Mouse (Mus musculus) erythroblast, adult 5-6 weeks (primary cell): ENCODE data around the gene Dusp15. TPM values are rescaled to one million over a fixed set of nuclear protein-coding genes. Genes with fewer than 3 reads are reported as not detected.

Experiments
- ATAC-seq: replicated peaks from 2 replicates; pipeline ENCODE4 v1.8.0; 2016; ENCODE audit warnings: moderate number of reproducible peaks, mild to moderate bottlenecking, moderate TSS enrichment, inconsistent platforms; ENCODE audit not compliant: poor library complexity, low FRiP score, severe bottlenecking
- total RNA-seq, 2 experiments: library from RNA; stranded (forward) in 1 of 2; stranded (reverse) in 1 of 2; fragments of 150-400 nt in 1 of 2; fragments of 200-764, 138-1000 nt in 1 of 2; gene quantifications; 2 replicates each; pipeline versions ENCODE4 v1.2.3 to v1.2.4; 2015 to 2017; ENCODE audit warnings: low replicate concordance in 2 of 2

Dusp15 gene
- total RNA-seq, 2 experiments from 2014 or later, result 0.17 TPM; not detected in 1

DNA sequence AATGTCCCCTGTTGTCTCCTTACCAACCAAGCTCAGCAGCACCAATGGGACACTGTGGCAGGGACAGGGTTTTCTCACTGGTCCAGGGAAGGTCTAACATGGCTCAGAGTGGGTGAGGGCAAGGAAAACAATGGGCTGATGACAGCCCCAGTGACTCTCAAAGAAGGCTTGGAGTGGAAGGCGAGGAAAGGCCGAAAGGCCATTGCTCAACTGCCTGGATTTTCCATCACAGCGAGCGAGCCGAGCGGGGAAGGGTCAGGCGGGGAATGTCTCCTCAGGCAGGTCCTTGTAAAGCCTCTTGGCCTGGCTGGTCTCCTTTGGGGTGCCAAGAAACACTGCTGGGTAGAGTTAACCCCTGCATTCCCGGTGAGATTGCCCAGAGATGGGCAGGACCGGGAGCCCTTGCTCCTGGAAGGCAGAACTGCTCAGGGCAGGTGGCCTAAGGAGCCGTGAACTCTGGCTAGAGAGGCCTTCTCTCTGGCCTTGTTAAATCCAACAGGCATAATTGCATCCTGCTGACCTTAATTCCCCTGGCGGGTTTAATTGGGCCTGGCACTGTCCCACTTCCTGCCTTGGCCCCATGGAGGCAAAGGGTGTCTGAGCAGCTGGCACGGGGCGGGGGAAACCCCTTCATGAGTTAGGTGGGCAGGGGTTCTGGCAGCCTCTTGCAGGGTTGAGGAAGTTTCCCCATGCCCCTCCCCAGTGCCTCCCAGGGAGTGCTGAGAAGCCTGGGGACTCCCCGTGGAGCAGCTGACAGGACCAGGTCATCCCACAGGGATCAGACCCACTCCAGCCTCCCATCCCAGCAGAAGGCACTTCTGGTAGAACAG is 44.2 kb downstream of the Dusp15 start:
- ATAC-seq, result no peak

DNA sequence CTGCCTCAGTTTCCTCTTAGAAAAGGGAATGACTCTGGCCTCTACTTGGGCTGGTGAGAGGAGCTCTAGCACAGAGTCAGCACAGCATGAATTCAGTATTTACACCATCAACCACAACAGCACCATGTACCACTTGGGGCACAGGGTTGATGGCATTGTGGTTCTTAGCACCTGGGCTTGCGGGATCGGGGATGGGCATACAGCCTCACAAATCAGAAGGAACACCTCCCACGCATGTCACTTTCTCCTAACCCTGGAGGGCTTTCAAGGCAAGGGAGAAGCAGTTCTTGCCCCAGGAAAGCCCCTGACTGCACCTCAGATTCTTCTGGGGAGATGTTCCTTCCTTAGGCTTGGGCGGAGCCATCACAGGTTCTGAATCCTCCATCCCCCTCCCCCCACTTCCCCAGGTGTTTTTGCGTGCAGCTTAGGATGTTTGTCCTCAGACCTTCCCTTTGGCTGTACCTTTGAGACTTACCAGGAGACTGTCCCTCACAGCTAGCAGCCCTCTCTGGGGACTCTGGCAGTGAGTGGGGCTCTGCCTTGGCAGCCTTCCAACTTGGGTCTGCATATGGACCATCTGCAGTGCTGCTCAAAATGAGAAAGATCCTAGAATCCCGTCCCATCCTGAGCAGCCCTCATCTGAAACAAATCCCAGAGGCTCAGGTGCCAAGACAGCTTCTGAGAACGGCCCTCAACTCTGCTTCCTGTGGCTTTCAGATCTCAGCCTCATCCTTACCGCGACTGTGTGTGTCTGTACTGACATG is 45.0 kb downstream of the Dusp15 start:
- ATAC-seq, result no peak

DNA sequence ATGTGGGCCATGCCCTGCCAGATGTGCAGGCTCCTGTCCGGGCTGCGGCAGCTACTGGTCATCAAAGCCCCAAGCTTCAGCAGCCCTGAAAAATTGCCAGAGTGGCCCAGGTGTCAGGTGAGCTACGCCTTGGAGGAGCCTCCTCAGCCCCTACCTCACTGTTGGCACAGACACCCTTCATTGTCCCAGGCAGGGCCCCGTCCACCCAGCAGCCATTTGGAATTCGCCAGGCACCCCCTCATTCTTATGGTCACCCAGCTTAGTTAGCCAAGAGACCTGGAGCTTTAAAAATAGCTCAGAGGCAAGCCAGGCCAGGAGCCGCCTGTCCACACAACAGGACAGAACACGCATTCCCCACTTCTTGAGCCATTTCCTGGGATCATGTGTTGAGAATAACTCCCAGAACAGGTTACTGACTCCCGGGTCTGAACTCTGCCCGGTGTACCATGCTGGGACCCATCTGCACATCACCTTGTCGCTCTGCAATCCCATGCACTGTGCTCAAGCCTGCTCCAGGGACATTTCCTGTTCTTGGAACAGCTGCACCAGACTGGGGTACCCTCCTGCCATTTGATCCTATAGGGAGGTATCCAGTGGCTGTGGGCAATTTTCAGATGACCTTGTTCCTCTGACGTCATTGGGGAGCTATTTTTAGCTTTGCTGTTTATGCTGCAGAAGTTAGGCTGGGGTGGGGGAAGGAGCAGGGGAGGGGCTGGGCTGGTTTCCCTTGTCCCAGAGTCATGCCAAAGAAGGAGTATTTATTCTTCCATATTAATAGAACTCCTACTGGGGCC is 46.3 kb downstream of the Dusp15 start:
- ATAC-seq, result no peak

DNA sequence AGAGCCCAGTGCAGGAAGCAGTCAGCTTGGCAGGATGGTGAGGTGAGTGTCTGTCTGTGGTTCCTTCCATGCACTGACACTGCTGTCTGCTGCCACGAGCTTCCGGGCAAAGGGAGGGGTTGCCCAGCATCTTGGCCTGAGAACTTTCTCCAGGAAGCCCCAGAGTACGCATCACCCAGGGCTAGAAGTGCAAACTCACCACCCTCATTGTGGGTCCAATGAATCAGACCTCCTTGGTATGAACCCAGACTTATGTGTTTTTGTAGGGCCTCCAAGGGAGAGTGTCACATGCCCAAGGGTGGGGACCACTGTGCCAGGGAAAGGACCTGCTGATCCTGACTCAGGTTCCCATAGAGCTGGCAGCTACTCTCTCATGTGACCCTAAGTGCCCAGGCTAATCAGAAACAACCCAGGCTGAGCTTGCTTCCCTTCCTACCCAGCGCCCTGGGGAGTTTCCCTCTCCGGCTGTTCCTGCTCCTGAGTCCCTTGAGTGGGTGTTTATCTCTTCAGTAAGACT is 47.3 kb downstream of the Dusp15 start:
- no peak for ATAC-seq

DNA sequence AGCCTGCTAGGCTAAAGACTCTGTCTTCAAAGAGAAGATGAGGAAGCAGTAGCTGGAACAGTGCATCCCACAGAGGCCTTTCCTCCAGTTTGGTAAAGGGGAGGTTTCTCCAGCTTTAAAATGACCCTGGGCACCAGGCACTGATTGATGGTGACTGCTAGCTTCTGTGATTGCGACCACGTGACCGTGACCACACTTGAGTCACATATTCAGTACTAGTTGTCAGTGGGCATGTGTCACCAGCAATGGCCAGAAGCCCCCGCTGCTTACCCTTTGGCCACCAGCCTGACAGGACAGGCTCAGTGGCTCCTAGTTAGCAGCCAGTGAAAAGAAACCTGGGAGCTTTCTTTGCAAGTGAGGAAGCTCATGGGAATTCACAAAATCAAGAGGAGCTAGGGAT is 47.9 kb downstream of the Dusp15 start:
- ATAC-seq, result no peak

DNA sequence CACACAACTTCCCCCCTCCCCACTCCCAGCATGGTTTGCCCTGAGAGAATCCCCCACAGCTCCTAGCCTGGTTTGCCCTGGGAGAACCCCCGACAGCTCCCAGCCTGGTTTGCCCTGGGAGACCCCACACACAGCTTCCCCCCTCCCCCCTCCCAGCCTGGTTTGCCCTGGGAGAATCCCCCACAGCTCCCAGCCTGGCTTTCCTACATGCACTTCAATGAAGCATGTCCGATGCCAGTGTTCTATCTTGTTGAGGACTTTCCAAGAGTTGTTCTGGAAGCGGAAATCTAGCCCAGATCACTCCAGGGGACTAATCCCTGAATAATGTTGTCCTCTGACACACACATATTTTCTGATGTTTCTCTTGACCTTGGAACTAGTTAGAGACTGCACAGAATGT is 48.8 kb downstream of the Dusp15 start:
- no peak for ATAC-seq

DNA sequence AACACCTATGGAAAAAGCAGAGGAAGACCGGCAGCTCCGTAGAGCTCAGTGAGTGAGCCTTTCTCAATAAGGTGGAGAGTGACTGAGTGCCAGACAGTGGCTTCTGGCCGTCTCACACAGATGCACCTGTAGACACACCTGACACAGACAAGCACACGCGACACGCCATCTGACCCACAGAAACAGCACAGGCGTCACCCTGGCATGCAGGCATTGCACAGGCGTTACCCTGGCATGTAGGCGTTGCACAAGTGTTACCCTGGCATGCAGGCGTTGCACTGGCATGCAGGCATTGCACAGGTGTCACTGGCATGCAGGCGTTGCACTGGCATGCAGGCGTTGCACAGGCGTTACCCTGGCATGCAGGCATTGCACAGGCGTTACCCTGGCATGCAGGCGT is 50.2 kb downstream of the Dusp15 start:
- 0 out of 2 replicates have a peak, but pooled peaks have one; percentile 38 for ATAC-seq

DNA sequence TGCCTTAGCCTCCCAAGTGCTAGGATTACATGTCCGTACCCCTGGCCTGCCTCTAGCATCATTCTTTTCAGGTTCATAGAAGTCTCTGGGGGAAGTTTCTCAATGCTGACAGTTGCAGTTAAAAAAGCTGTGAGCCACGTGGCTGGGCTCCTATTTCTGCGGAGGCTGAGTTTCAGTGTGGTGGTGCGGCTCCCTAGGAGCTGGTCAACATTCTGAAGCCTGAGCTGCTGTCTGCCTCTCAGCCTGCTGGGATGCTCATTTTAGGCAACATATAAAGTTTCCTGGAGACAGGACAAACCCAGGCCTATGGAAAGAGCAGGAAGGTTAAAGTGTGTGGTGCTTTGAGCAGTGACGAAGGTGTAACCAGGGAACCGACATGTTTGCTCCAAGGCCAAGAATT is 52.5 kb downstream of the Dusp15 start:
- no peak for ATAC-seq

DNA sequence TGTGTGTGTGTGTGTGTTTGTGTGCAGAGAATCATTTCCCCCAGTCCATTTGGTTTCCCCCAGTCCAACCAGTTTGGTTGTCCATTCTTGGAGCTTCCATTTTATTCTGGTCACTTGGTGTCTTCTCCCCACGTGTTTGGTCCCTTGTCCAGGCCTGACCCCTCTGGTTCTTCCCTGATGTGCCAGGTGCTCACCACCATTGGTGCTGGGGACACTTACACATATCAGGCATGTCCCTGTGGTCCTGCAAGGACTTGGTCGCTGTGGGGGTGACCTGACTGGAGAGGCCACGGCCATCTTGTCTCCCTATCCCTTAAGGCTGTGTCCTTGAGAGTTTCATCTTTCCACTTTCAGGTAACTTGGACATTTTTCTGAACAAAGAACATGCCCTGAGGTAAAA is 54.6 kb downstream of the Dusp15 start:
- ATAC-seq, result no peak

DNA sequence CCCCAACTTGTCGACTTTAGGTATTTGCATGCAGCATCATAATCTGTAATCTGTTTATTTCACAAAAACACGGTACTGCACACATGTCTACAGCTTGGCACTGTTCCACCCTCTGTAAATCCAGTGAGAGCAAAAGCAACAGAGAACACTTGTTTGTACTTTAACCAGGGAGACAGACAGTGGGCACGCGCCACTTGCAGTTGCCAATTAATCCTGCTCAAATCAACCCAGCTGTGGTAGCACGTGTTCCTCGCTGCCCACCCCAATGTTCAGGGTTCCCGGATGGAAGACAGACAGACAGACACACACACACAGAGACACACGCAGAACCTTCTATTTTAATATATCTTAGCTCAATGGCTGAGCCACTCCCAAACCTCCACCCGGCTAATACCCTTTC is 55.7 kb downstream of the Dusp15 start:
- no peak for ATAC-seq

Other genes starting within 250 kb of the Dusp15 start
- gene Id1, start 215.4 kb downstream of the Dusp15 start, total RNA-seq (2015; ENCODE audit: low replicate concordance), result 3.6 TPM in 1 of 2 replicates, not detected in the other
- gene Id1, start 215.4 kb downstream of the Dusp15 start, total RNA-seq (2017; ENCODE audit: low replicate concordance), result 3.7 and 4.5 TPM in 2 replicates
- gene Cox4i2, start 197.5 kb downstream of the Dusp15 start, total RNA-seq (2015; ENCODE audit: low replicate concordance), result not detected in 2 replicates
- not detected in 2 replicates for gene Cox4i2, start 197.5 kb downstream of the Dusp15 start, total RNA-seq (2017; ENCODE audit: low replicate concordance)
- gene Bcl2l1, start 120.0 kb downstream of the Dusp15 start, total RNA-seq (2015; ENCODE audit: low replicate concordance), result 543 and 572 TPM in 2 replicates
- 807 and 937 TPM in 2 replicates for gene Bcl2l1, start 120.0 kb downstream of the Dusp15 start, total RNA-seq (2017; ENCODE audit: low replicate concordance)
- 39.8 and 43.9 TPM in 2 replicates for gene Tpx2, start 103.7 kb downstream of the Dusp15 start, total RNA-seq (2015; ENCODE audit: low replicate concordance)
- 53.4 and 65.9 TPM in 2 replicates for gene Tpx2, start 103.7 kb downstream of the Dusp15 start, total RNA-seq (2017; ENCODE audit: low replicate concordance)
- not detected in 2 replicates for gene Mylk2, start 40.3 kb downstream of the Dusp15 start, total RNA-seq (2015; ENCODE audit: low replicate concordance)
- gene Mylk2, start 40.3 kb downstream of the Dusp15 start, total RNA-seq (2017; ENCODE audit: low replicate concordance), result not detected in 2 replicates
- gene Foxs1, start 18.5 kb downstream of the Dusp15 start, total RNA-seq (2015; ENCODE audit: low replicate concordance), result not detected in 2 replicates
- not detected in 2 replicates for gene Foxs1, start 18.5 kb downstream of the Dusp15 start, total RNA-seq (2017; ENCODE audit: low replicate concordance)
- gene Ttll9, start 10.8 kb upstream of the Dusp15 start, total RNA-seq (2015; ENCODE audit: low replicate concordance), result 0.38 TPM in 1 of 2 replicates, not detected in the other
- gene Ttll9, start 10.8 kb upstream of the Dusp15 start, total RNA-seq (2017; ENCODE audit: low replicate concordance), result not detected in 2 replicates
- 5.4 and 6.5 TPM in 2 replicates for gene Pdrg1, start 63.7 kb upstream of the Dusp15 start, total RNA-seq (2015; ENCODE audit: low replicate concordance)
- 2.6 and 9.6 TPM in 2 replicates for gene Pdrg1, start 63.7 kb upstream of the Dusp15 start, total RNA-seq (2017; ENCODE audit: low replicate concordance)
- not detected in 2 replicates for gene Xkr7, start 80.2 kb upstream of the Dusp15 start, total RNA-seq (2015; ENCODE audit: low replicate concordance)
- gene Xkr7, start 80.2 kb upstream of the Dusp15 start, total RNA-seq (2017; ENCODE audit: low replicate concordance), result not detected in 2 replicates
- gene Ccm2l, start 114.3 kb upstream of the Dusp15 start, total RNA-seq (2015; ENCODE audit: low replicate concordance), result not detected in 2 replicates
- gene Ccm2l, start 114.3 kb upstream of the Dusp15 start, total RNA-seq (2017; ENCODE audit: low replicate concordance), result 0.28 TPM in 1 of 2 replicates, not detected in the other
- gene Hck, start 156.8 kb upstream of the Dusp15 start, total RNA-seq (2015; ENCODE audit: low replicate concordance), result 19.2 and 46.6 TPM in 2 replicates
- 28.7 and 45.7 TPM in 2 replicates for gene Hck, start 156.8 kb upstream of the Dusp15 start, total RNA-seq (2017; ENCODE audit: low replicate concordance)
- 16.9 and 19.2 TPM in 2 replicates for gene Tm9sf4, start 209.6 kb upstream of the Dusp15 start, total RNA-seq (2015; ENCODE audit: low replicate concordance)
- 14.9 and 23.3 TPM in 2 replicates for gene Tm9sf4, start 209.6 kb upstream of the Dusp15 start, total RNA-seq (2017; ENCODE audit: low replicate concordance)